Mouse (Mus musculus) cortical plate, adult 2 months (tissue): ENCODE data around the gene Cpa2.

Source experiments
- CTCF ChIP-seq: fragments of 200-500 bp; IDR thresholded peaks from 2 replicates; pipeline ENCODE4 v1.5.1; 2011; ENCODE audit warnings: mild to moderate bottlenecking, control low read depth, low read length; ENCODE audit not compliant: insufficient read depth; ENCODE audit errors: extremely low read depth
- POLR2A ChIP-seq: fragments of 200-500 bp; IDR thresholded peaks from 2 replicates; pipeline ENCODE4 v1.6.1; 2011; ENCODE audit warnings: mild to moderate bottlenecking, low read length, control low read depth; ENCODE audit not compliant: insufficient read depth; ENCODE audit errors: extremely low read depth

DNA sequence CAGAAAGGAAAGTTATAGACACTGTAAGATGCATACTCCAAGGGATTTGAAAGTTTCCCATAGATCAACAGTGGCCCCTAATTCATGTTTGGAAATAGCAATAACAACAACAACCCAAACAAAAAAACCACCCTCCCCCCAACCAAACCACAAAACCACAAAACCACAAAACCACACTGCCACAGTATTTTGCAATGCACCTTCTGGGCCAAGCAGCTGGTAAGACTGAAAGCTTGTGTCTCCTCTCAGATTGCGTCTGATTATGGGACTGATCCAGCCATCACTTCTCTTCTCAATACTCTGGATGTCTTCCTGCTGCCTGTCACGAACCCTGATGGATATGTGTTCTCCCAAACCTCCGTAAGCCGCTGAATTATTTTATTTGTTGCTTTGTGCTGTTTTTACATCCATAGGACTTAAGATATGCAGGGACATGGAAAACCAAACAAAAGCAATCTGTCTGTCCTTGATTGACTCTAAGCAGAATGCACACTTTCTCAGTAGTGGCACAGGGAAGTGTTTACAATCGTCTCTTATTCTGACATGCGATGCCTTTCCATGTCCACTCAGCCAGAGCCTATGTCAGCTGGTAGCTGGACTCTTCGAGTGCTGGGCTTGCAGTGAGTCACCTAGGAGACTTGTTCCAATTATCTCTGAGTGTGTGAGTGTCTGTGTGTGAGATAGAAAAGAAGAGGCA, 9.3 kb downstream of the Cpa2 start:
- TF ChIP-seq CTCF (no peak), POLR2A (no peak)
